Mouse (Mus musculus): ENCODE measurements around the gene Syt7.

DNA sequence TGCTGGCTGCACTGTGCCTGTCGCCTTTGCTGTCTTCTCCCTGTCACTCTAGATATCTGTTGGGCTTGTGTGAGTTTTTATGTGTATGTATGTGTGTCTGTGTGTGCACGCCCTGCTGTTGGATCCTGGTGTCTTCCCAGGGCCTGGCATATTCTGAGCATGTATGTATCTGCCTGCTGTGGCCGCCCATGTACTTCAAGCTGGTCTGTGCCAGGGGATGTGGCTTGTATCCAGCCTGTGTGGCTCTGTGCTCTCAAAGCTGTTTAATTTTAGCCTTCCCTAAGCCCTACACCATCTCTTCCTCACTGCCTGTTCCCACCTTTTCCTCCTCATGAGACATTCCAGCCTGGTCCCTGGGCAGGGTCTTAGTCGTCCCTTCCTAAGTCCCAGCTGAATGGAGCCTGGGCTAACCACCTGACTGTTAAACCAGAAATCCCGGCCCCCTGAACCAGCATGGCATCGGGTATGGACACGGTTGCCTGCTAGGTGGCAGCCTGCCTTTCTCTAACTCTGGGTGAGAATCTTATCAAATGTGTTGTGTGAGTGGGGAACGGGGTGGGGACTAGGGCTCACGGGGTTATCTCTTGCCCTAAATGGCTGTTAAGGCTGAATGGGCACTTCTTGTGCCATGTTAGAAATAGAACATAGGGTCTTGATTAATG is 45.1 kb downstream of the Syt7 start:
- TF ChIP-seq CTCF (IDR thresholded peaks at IDR 0.05; ENCODE audit: extremely low read depth, insufficient read length, insufficient replicate concordance, low read depth, low read length), result no peak
- no peak for TF ChIP-seq POLR2A (IDR thresholded peaks at IDR 0.05; ENCODE audit: low read depth, low read length)

Data from small intestine, adult 2 months (tissue).